ENCODE assay signal across 8 mouse cellular contexts in genomic region chr2:32395946-32396621, GRCm38 (mm10). TPM values are rescaled to one million over a fixed set of nuclear protein-coding genes. Genes with fewer than 3 reads are reported as not detected.
DNase-seq lines count a peak whose midpoint lies in the region; ATAC-seq lines count a peak whose summit lies in the region.

No protein-coding gene starts in this region.

- DNase-seq in 416B (ENCODE audit: low read depth) = peak; percentile 98
- DNase-seq in adrenal gland, postnatal 4 days (ENCODE audit: low spot score in 2 of 2) = peak; percentile 63 to 74
- peak; percentile 91 for DNase-seq in heart, adult 8-10 months (ENCODE audit: low spot score)
- peak; percentile 93 to 94 for DNase-seq in kidney, adult 8-10 months
- peak; percentile 96 for DNase-seq in midbrain, embryonic 14.5 days
- DNase-seq in spleen, adult 12 weeks (ENCODE audit: low spot score) = peak; percentile 73

- peak overlapping the region; percentile 87 for H3K27ac ChIP-seq in embryonic facial prominence, embryonic 13.5 days
- peak overlapping the region; percentile 90 for H3K27ac ChIP-seq in limb, embryonic 12.5 days
- H3K27ac ChIP-seq in midbrain, embryonic 14.5 days (replicated peaks; ENCODE audit: low read depth, low read length) = peak overlapping the region; percentile 91

- under 1% methylated on average over 59 of the region's 59 CpGs for WGBS in embryonic facial prominence, embryonic 13.5 days
- WGBS in limb, embryonic 12.5 days = under 1% methylated on average over 59 of the region's 59 CpGs
- WGBS in midbrain, embryonic 14.5 days = under 1% methylated on average over 59 of the region's 59 CpGs

- H3K4me1 ChIP-seq in embryonic facial prominence, embryonic 13.5 days = peaks cover 18% of the 10 kb centered on the region
- peaks cover 20% of the 10 kb centered on the region for H3K4me1 ChIP-seq in limb, embryonic 12.5 days (replicated peaks)
- H3K4me1 ChIP-seq in midbrain, embryonic 14.5 days (ENCODE audit: control insufficient read depth, insufficient read depth, low read length) = peaks cover 13% of the 10 kb centered on the region

- ATAC-seq in embryonic facial prominence, embryonic 13.5 days (ENCODE audit: insufficient number of reproducible peaks, insufficient read depth, low FRiP score, low TSS enrichment, low read depth) = peak; percentile 90
- ATAC-seq in limb, embryonic 12.5 days (ENCODE audit: insufficient number of reproducible peaks, insufficient read depth, low FRiP score, low TSS enrichment, low read depth) = peak; percentile 93
- peak; percentile 94 for ATAC-seq in midbrain, embryonic 14.5 days (ENCODE audit: low FRiP score, low TSS enrichment)

- no peaks in the 10 kb centered on the region for H3K27me3 ChIP-seq in embryonic facial prominence, embryonic 13.5 days
- H3K27me3 ChIP-seq in limb, embryonic 12.5 days = no peaks in the 10 kb centered on the region
- H3K27me3 ChIP-seq in midbrain, embryonic 14.5 days (ENCODE audit: control insufficient read depth, insufficient read depth, low read length) = no peaks in the 10 kb centered on the region

- H3K4me3 ChIP-seq in embryonic facial prominence, embryonic 13.5 days = peak overlapping the region; percentile 97
- H3K4me3 ChIP-seq in limb, embryonic 12.5 days (replicated peaks) = peak overlapping the region; percentile 98
- peak overlapping the region; percentile 97 for H3K4me3 ChIP-seq in midbrain, embryonic 14.5 days (replicated peaks; ENCODE audit: low read depth, low read length)

- peaks cover 17% of the 10 kb centered on the region for H3K36me3 ChIP-seq in embryonic facial prominence, embryonic 13.5 days
- H3K36me3 ChIP-seq in limb, embryonic 12.5 days = peaks cover 26% of the 10 kb centered on the region
- peaks cover 12% of the 10 kb centered on the region for H3K36me3 ChIP-seq in midbrain, embryonic 14.5 days (ENCODE audit: control insufficient read depth, insufficient read depth, low read length)

- peak overlapping the region; percentile 95 for H3K4me2 ChIP-seq in embryonic facial prominence, embryonic 13.5 days
- peak overlapping the region; percentile 93 for H3K4me2 ChIP-seq in limb, embryonic 12.5 days
- peak overlapping the region; percentile 89 for H3K4me2 ChIP-seq in midbrain, embryonic 14.5 days (ENCODE audit: low read length)

- H3K9me3 ChIP-seq in embryonic facial prominence, embryonic 13.5 days = no peaks in the 10 kb centered on the region
- no peaks in the 10 kb centered on the region for H3K9me3 ChIP-seq in limb, embryonic 12.5 days
- H3K9me3 ChIP-seq in midbrain, embryonic 14.5 days (ENCODE audit: control insufficient read depth, low read length) = no peaks in the 10 kb centered on the region

- peak overlapping the region; percentile 86 for H3K9ac ChIP-seq in embryonic facial prominence, embryonic 13.5 days
- H3K9ac ChIP-seq in limb, embryonic 12.5 days (replicated peaks) = peak overlapping the region; percentile 71
- H3K9ac ChIP-seq in midbrain, embryonic 14.5 days (replicated peaks; ENCODE audit: low read length) = peak overlapping the region; percentile 80

RNA-seq across cellular contexts. Expression of gene Ptges2, which starts 0.4 kb away (rescaled TPM):
- 10 to 100 TPM; 49.2 to 60.7 TPM for total RNA-seq in adrenal gland, postnatal 4 days (2021)
- 30.0 and 30.4 TPM in 2 replicates for polyA plus RNA-seq in embryonic facial prominence, embryonic 13.5 days (2015; fragmentation: Nextera tagmentation; extraction: Ambion mirVana)
- total RNA-seq in heart, adult 8-10 months (2022) = 10 to 100 TPM; 58.8 to 71.3 (median 63.6) TPM
- polyA plus RNA-seq in limb, embryonic 12.5 days (2016; fragmentation: Nextera tagmentation; extraction: Ambion mirVana) = 32.2 and 36.7 TPM in 2 replicates
- polyA plus RNA-seq in midbrain, embryonic 14.5 days (2014; fragmentation: Nextera tagmentation; extraction: Ambion mirVana) = 46.2 and 64.4 TPM in 2 replicates

RNA-seq across cellular contexts. Expression of gene Lcn2, which starts 8.0 kb away (rescaled TPM):
- 10 to 100 TPM; 11.5 to 33.6 TPM for total RNA-seq in adrenal gland, postnatal 4 days (2021)
- 0.22 and 1.5 TPM in 2 replicates for polyA plus RNA-seq in embryonic facial prominence, embryonic 13.5 days (2015; fragmentation: Nextera tagmentation; extraction: Ambion mirVana)
- 1 to 10 TPM; 3.7 to 7.2 (median 6.4) TPM for total RNA-seq in heart, adult 8-10 months (2022)
- polyA plus RNA-seq in limb, embryonic 12.5 days (2016; fragmentation: Nextera tagmentation; extraction: Ambion mirVana) = 0.95 TPM in 1 of 2 replicates, not detected in the other
- polyA plus RNA-seq in midbrain, embryonic 14.5 days (2014; fragmentation: Nextera tagmentation; extraction: Ambion mirVana) = not detected in 2 replicates

RNA-seq across cellular contexts. Expression of gene 1110008P14Rik, which starts 14.3 kb away (rescaled TPM):
- 100 to 1,000 TPM in 1 of 2 experiments, 10 to 100 TPM in 1; 94.9 to 121 TPM for total RNA-seq in adrenal gland, postnatal 4 days (2021)
- polyA plus RNA-seq in embryonic facial prominence, embryonic 13.5 days (2015; fragmentation: Nextera tagmentation; extraction: Ambion mirVana) = 44.1 and 47.8 TPM in 2 replicates
- total RNA-seq in heart, adult 8-10 months (2022) = 10 to 100 TPM; 43.8 to 49.1 (median 45.3) TPM
- 44.3 and 45.8 TPM in 2 replicates for polyA plus RNA-seq in limb, embryonic 12.5 days (2016; fragmentation: Nextera tagmentation; extraction: Ambion mirVana)
- 107 and 153 TPM in 2 replicates for polyA plus RNA-seq in midbrain, embryonic 14.5 days (2014; fragmentation: Nextera tagmentation; extraction: Ambion mirVana)

RNA-seq across cellular contexts. Expression of gene Dnm1, which starts 42.9 kb away (rescaled TPM):
- total RNA-seq in adrenal gland, postnatal 4 days (2021) = 10 to 100 TPM; 41.3 to 43.4 TPM
- 31.9 and 32.4 TPM in 2 replicates for polyA plus RNA-seq in embryonic facial prominence, embryonic 13.5 days (2015; fragmentation: Nextera tagmentation; extraction: Ambion mirVana)
- 1 to 10 TPM; 3.5 to 7.5 (median 4.6) TPM for total RNA-seq in heart, adult 8-10 months (2022)
- polyA plus RNA-seq in limb, embryonic 12.5 days (2016; fragmentation: Nextera tagmentation; extraction: Ambion mirVana) = 38.8 and 46.8 TPM in 2 replicates
- polyA plus RNA-seq in midbrain, embryonic 14.5 days (2014; fragmentation: Nextera tagmentation; extraction: Ambion mirVana) = 90.6 and 103 TPM in 2 replicates

RNA-seq across cellular contexts. Expression of gene Ciz1, which starts 44.0 kb away (rescaled TPM):
- total RNA-seq in adrenal gland, postnatal 4 days (2021) = 100 to 1,000 TPM in 1 of 2 experiments, 10 to 100 TPM in 1; 97.7 to 106 TPM
- polyA plus RNA-seq in embryonic facial prominence, embryonic 13.5 days (2015; fragmentation: Nextera tagmentation; extraction: Ambion mirVana) = 48.6 and 54.2 TPM in 2 replicates
- total RNA-seq in heart, adult 8-10 months (2022) = 10 to 100 TPM; 25.8 to 34.9 (median 28.0) TPM
- 55.4 and 62.1 TPM in 2 replicates for polyA plus RNA-seq in limb, embryonic 12.5 days (2016; fragmentation: Nextera tagmentation; extraction: Ambion mirVana)
- 46.4 and 54.1 TPM in 2 replicates for polyA plus RNA-seq in midbrain, embryonic 14.5 days (2014; fragmentation: Nextera tagmentation; extraction: Ambion mirVana)

Comparison
In these comparisons a context has a peak if more than half of its experiments do, and no peak if none do; other contexts are left out.
1. Peak in every context shown above with its lines: DNase-seq, ATAC-seq, H3K4me3 ChIP-seq and H3K27ac ChIP-seq.